Mouse (Mus musculus) mature B cell (primary cell): ENCODE results near the gene Prkx.

Experiments
- in situ Hi-C: fragments of 300-500 bp; cut with MboI; formaldehyde crosslinking; loops from 2 replicates; pipeline ENCODE4 v1.14.3; 2019

Prkx gene

GRCm38 (mm10) chrX:77796238-77796835 is at the start of gene Prkx:
TSS of gene Prkx (minus strand) at chrX:77796278.
- in situ Hi-C loops, result no loop called here

- in situ Hi-C loops, result no loop called here
These were observed 16.0 kb upstream of the Prkx start for GRCm38 (mm10) chrX:77812031-77812430.

GRCm38 (mm10) chrX:77810608-77811206 is 14.6 kb upstream of the Prkx start:
- in situ Hi-C loops, result no loop called here

- in situ Hi-C loops, result no loop called here
These were observed 12.5 kb upstream of the Prkx start for GRCm38 (mm10) chrX:77808602-77809001.

GRCm38 (mm10) chrX:77802293-77802692 is 6.2 kb upstream of the Prkx start:
- in situ Hi-C loops, result no loop called here

GRCm38 (mm10) chrX:77801543-77801942 is 5.5 kb upstream of the Prkx start:
- in situ Hi-C loops, result no loop called here

- in situ Hi-C loops, result no loop called here
These were observed 3.5 kb upstream of the Prkx start for GRCm38 (mm10) chrX:77799554-77799953.

GRCm38 (mm10) chrX:77797801-77798200 is 1.7 kb upstream of the Prkx start:
- in situ Hi-C loops, result no loop called here

- in situ Hi-C loops, result no loop called here
These were observed 838 bp upstream of the Prkx start for GRCm38 (mm10) chrX:77796916-77797315.

GRCm38 (mm10) chrX:77795858-77796174 is 262 bp downstream of the Prkx start:
- in situ Hi-C loops, result no loop called here

- in situ Hi-C loops, result no loop called here
These were observed 868 bp downstream of the Prkx start for GRCm38 (mm10) chrX:77794962-77795857.

GRCm38 (mm10) chrX:77788675-77789074 is 7.4 kb downstream of the Prkx start:
- in situ Hi-C loops, result no loop called here

GRCm38 (mm10) chrX:77786354-77786753 is 9.7 kb downstream of the Prkx start:
- in situ Hi-C loops, result no loop called here

GRCm38 (mm10) chrX:77777822-77778221 is 18.3 kb downstream of the Prkx start:
- in situ Hi-C loops, result no loop called here

- in situ Hi-C loops, result no loop called here
These were observed 30.9 kb downstream of the Prkx start for GRCm38 (mm10) chrX:77765153-77765552.

GRCm38 (mm10) chrX:77744260-77744659 is 51.8 kb downstream of the Prkx start:
- in situ Hi-C loops, result no loop called here

GRCm38 (mm10) chrX:77741383-77741782 is 54.7 kb downstream of the Prkx start:
- in situ Hi-C loops, result no loop called here

GRCm38 (mm10) chrX:77733930-77734536 is 62.0 kb downstream of the Prkx start:
- in situ Hi-C loops, result no loop called here

GRCm38 (mm10) chrX:77720298-77720697 is 75.8 kb downstream of the Prkx start:
- in situ Hi-C loops, result no loop called here
